Mouse (Mus musculus) hindbrain, embryonic 13.5 days (tissue): ENCODE measurements around the gene Elovl6. TPM values are rescaled to one million over a fixed set of nuclear protein-coding genes. Genes with fewer than 3 reads are reported as not detected.
A peak's percentile ranks its signal among the peaks of the same experiment; 100 is the strongest.

Experiments used
- ATAC-seq: fragments of 200-750 bp; cut with Nextera tagmentation; 2 replicates; pipeline ENCODE4 v1.8.0; 2017; ENCODE audit warnings: moderate TSS enrichment; ENCODE audit not compliant: low FRiP score
- H3K27ac ChIP-seq: fragments of 300-500 bp; sonication (generic); 2 replicates; pipeline ENCODE4 v1.5.1; 2015; ENCODE audit warnings: inconsistent platforms, mild to moderate bottlenecking, moderate library complexity
- H3K27me3 ChIP-seq: fragments of 300-500 bp; sonication (generic); 2 replicates; pipeline ENCODE4 v1.6.1; 2015; ENCODE audit warnings: mild to moderate bottlenecking, inconsistent platforms
- H3K36me3 ChIP-seq: fragments of 300-500 bp; sonication (generic); 2 replicates; pipeline ENCODE4 v1.6.1; 2015; ENCODE audit warnings: mild to moderate bottlenecking, inconsistent platforms
- H3K4me1 ChIP-seq: fragments of 300-500 bp; sonication (generic); replicated peaks from 2 replicates; pipeline ENCODE4 v1.6.1; 2015; ENCODE audit warnings: inconsistent platforms
- H3K4me2 ChIP-seq: fragments of 300-500 bp; sonication (generic); 2 replicates; pipeline ENCODE4 v1.6.1; 2015; ENCODE audit warnings: inconsistent platforms, mild to moderate bottlenecking, moderate library complexity
- H3K4me3 ChIP-seq: fragments of 300-500 bp; sonication (generic); 2 replicates; pipeline ENCODE4 v1.5.1; 2015; ENCODE audit warnings: mild to moderate bottlenecking, inconsistent platforms
- H3K9ac ChIP-seq: fragments of 300-500 bp; sonication (generic); 2 replicates; pipeline ENCODE4 v1.6.1; 2015; ENCODE audit warnings: mild to moderate bottlenecking, inconsistent platforms
- H3K9me3 ChIP-seq: fragments of 300-500 bp; sonication (generic); 2 replicates; pipeline ENCODE4 v1.6.1; 2016; ENCODE audit warnings: inconsistent platforms
- WGBS: fragments of 180-500 bp; shearing (Covaris S2); methylation state at CpG from one replicate; pipeline ENCODE4 v1.1.7; 2015; 5-methylcytosine and 5-hydroxymethylcytosine counted together
- polyA plus RNA-seq: library from polyadenylated mRNA; unstranded; fragments of >200 nt; fragmentation: Nextera tagmentation; extraction: Ambion mirVana; gene quantifications from 2 replicates; pipeline ENCODE4 v1.2.1, GENCODE M21; 2015

Gene Elovl6
- polyA plus RNA-seq, 1 experiment from 2014 or later: 29.4 TPM

DNA sequence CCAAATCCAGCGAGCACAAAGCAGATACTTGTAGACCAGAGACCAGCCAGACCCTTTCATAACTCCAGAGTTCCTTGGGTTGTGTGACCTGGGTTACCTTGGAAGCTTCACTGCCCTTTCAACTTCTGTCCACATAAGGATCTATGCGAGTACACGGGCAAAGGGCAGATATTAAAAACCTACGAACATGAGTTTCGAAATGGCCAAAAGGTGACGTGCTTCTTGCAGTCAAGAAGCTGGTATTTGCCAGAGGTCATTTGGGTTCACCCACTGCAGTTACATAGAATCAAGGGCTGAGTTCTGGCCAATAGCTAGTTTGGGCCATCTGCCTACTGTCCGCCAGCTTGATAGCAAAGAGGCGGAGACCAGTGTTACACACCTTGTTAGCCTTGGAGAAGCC, 59.6 kb downstream of the Elovl6 start:
- Histone ChIP-seq H3K36me3 (no peaks in the 10 kb centered on the region), H3K4me3 (no peak overlapping the region), H3K9me3 (no peaks in the 10 kb centered on the region), H3K27ac (no peak overlapping the region), H3K9ac (no peak overlapping the region), H3K4me1 (peaks cover 7% of the 10 kb centered on the region), H3K27me3 (no peaks in the 10 kb centered on the region), H3K4me2 (no peak overlapping the region)
- no peak for ATAC-seq
- WGBS: 94% methylated on average over 8 of the region's 8 CpGs

DNA sequence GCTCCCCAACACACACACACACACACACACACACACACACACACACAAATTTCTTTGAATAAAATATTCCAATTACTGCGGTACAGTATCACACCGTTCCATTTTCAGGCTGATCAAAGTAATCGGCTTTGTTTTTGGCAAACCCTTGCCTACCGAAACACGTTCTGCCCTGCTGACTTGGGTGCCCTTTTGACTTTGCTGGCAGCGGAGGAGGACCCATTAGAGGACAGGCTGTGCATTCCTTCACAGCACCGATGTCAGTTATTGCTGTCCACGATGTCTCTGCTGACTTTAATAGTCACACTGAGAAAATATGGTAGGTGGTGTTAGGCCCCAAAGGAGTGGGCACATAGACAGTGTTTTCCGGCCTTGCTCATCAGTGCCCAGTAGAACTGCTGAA, 60.8 kb downstream of the Elovl6 start:
- H3K9ac ChIP-seq: no peak overlapping the region
- no peak for ATAC-seq
- H3K9me3 ChIP-seq: no peaks in the 10 kb centered on the region
- no peak overlapping the region for H3K4me3 ChIP-seq
- no peak overlapping the region for H3K4me2 ChIP-seq
- no peaks in the 10 kb centered on the region for H3K36me3 ChIP-seq
- H3K27ac ChIP-seq: no peak overlapping the region
- H3K4me1 ChIP-seq: peaks cover 5% of the 10 kb centered on the region
- no peaks in the 10 kb centered on the region for H3K27me3 ChIP-seq
- WGBS: 89% methylated on average over 9 of the region's 9 CpGs

DNA sequence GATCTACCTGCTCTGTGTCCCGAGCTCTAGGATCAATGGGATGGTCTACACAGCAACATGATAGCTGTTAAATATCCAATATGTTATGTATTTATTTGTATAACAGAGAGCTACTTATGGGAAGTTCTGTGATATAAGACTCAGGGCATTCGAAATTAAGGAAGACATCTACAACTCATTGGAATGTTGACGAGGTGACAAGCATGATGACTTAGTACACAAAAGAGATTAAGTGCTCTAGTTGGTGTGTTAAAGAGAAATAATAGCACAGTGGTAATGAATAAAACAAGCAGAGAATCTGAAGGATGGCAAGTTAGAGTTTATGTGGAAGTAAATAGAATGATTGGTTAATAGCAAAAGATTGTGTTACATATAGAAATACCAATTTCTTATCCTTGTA, 61.6 kb downstream of the Elovl6 start:
- Histone ChIP-seq H3K4me1 (peaks cover 5% of the 10 kb centered on the region), H3K9ac (no peak overlapping the region), H3K36me3 (no peaks in the 10 kb centered on the region), H3K27ac (no peak overlapping the region), H3K4me3 (no peak overlapping the region), H3K27me3 (no peaks in the 10 kb centered on the region), H3K4me2 (no peak overlapping the region), H3K9me3 (no peaks in the 10 kb centered on the region)
- ATAC-seq: no peak
- WGBS: 93% methylated on average over 3 of the region's 3 CpGs

DNA sequence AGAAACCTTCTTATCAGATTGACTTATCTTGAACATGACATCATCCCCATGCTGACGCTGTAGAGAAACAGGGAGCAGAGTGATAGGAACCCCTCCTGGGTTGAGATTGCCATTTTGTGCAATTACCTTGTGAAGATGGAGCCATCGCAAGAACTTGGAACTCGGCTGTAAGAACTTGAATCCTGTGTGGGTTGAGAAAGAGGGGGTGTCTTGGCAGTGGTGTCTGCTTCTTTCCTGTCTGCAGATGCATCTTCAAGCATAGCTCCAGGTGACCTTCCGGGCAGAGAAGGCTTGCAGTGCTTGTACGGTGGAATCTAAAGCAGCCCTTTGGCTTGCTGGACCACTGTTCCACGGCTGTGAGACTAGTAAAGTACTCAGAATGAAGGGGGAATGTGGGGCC, 63.9 kb downstream of the Elovl6 start:
- Histone ChIP-seq H3K27ac (no peak overlapping the region), H3K36me3 (no peaks in the 10 kb centered on the region), H3K9me3 (no peaks in the 10 kb centered on the region), H3K4me2 (no peak overlapping the region), H3K9ac (no peak overlapping the region), H3K4me3 (no peak overlapping the region), H3K27me3 (no peaks in the 10 kb centered on the region), H3K4me1 (no peaks in the 10 kb centered on the region)
- ATAC-seq: no peak
- 95% methylated on average over 6 of the region's 6 CpGs for WGBS

DNA sequence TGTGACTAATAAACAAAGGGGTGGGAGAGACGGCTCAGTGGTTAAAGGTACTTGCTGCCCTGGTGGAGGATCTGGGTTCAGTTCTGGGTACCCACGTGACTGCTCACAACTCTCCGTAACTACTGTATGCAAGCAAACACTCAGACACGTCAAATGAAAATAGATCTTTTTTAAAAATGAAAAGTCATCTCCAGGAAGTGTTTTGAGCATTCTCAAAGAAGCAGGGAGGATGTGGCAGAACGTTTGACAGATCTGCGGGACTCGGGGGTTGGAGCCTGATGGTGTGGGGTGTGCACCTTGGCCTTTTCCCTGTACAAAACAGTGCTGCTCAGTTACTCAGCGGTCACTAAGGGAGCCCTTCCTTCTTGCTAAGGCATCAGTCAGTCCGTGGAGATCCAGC, 70.1 kb downstream of the Elovl6 start:
- ATAC-seq: no peak
- no peak overlapping the region for H3K27ac ChIP-seq
- H3K9me3 ChIP-seq: no peaks in the 10 kb centered on the region
- peaks cover 11% of the 10 kb centered on the region for H3K4me1 ChIP-seq
- no peak overlapping the region for H3K4me3 ChIP-seq
- H3K9ac ChIP-seq: no peak overlapping the region
- H3K36me3 ChIP-seq: no peaks in the 10 kb centered on the region
- H3K27me3 ChIP-seq: no peaks in the 10 kb centered on the region
- H3K4me2 ChIP-seq: no peak overlapping the region
- WGBS: 84% methylated on average over 9 of the region's 9 CpGs

DNA sequence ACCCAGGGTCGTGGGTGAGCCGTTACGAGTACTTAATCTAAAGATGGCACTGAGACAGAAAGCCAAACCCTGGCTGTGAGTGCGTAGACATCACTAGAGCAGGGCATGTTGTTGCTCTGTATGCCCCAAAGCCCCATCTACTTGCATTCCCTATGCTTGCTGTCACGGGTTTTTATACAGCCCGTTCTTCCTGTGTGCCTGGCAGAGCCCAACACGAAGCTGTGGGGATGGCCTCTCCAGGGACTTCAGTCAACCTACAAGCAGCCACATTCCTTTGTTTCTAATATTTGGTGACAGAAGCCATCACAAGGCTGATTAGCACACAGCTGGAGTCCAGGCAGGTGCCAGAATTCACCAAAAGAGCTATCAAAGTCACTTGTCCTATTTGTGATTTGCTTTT, 73.3 kb downstream of the Elovl6 start:
- no peak overlapping the region for H3K4me3 ChIP-seq
- ATAC-seq: peak; percentile 56
- peaks cover 11% of the 10 kb centered on the region for H3K4me1 ChIP-seq
- no peaks in the 10 kb centered on the region for H3K9me3 ChIP-seq
- WGBS: 51% methylated on average over 7 of the region's 7 CpGs
- no peak overlapping the region for H3K4me2 ChIP-seq
- peaks cover 8% of the 10 kb centered on the region; the same call in 1 of the 2 replicates for H3K36me3 ChIP-seq
- no peak overlapping the region for H3K27ac ChIP-seq
- no peak overlapping the region for H3K9ac ChIP-seq
- H3K27me3 ChIP-seq: no peaks in the 10 kb centered on the region

DNA sequence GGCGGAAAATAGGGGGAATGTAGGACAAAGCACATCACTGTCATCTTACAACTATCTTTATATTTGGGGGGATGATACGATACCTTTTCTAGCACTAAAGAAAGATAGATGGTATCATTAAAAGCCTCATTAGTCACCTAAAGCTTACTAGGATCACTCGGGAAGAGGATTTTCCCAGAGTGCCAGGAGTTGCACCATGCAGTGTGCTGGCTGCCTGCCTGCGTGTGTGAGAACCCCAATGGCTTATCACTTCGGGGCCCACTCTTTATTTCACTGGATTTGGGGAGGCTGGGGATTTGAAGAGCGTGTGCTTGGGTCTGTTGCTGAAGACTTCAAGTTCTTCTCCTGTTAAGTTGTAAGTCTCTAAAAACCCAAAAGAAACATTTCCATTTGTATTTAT, 73.8 kb downstream of the Elovl6 start:
- Histone ChIP-seq H3K4me2 (no peak overlapping the region), H3K27ac (no peak overlapping the region), H3K9me3 (no peaks in the 10 kb centered on the region), H3K9ac (no peak overlapping the region), H3K36me3 (peaks cover 10% of the 10 kb centered on the region), H3K4me1 (peaks cover 11% of the 10 kb centered on the region), H3K4me3 (no peak overlapping the region), H3K27me3 (no peaks in the 10 kb centered on the region)
- 39% methylated on average over 6 of the region's 6 CpGs for WGBS
- ATAC-seq: no peak

DNA sequence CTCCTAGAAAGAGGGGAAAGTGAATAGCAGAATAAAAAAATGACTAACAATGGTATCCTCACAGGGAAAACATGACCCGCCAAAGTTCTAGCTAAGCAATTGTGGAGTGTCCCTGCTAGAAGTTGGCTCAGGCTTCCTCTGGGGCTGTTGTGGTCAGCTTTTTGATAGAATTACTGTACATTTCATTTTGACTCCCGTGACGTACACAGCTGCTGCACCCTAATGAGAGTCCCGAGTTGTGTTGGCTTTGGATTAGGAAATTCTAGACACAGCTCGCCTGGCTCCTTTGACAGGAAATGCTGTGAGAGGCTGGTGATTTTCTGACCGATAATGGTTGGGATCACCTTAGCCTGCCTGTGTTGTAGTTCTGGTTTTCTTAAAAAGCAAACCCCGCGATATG, 79.5 kb downstream of the Elovl6 start:
- H3K4me3 ChIP-seq: no peak overlapping the region
- H3K9me3 ChIP-seq: no peaks in the 10 kb centered on the region
- no peak overlapping the region for H3K27ac ChIP-seq
- WGBS: 87% methylated on average over 8 of the region's 8 CpGs
- ATAC-seq: no peak
- H3K4me2 ChIP-seq: no peak overlapping the region
- no peaks in the 10 kb centered on the region for H3K27me3 ChIP-seq
- no peak overlapping the region for H3K9ac ChIP-seq
- peaks cover 17% of the 10 kb centered on the region for H3K4me1 ChIP-seq
- peaks cover 10% of the 10 kb centered on the region for H3K36me3 ChIP-seq

DNA sequence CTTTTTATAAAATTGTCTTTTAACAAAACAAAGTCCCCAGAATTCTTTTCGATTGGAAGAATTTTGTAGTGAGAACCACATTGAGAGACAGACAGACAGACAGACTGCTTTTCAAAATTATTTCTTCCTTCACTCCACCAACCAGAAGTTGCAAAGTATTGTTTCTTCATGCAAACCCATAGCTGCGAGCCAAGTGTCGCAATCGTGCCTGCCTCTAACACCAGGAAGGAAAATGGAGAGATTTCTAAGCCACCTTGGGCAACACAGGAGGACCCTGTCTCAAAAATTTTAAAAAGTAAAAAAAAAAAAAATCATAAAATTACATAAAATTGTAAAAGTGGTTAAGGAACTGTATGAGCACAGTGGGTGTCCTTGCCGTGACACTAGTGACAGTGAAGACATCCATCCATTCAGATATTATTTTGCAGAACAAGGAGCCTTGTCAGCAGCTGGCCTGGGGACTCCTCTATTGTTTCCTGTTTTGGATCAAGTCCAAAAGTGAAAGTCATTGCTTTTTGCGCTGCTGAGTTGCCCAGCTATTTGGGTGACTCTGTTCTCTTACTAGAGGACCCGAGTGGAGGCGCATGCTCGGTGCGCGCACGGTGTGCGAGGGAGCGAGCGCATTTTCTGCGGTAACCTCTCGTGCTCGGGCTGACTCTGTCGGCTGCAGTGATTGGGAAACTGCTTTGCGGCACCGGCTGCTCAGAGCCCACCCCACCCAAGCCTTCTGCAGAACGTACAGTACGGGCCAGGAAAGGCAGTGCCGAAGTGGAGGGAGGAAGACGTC, 80.3 kb downstream of the Elovl6 start:
- Histone ChIP-seq H3K4me2 (no peak overlapping the region), H3K36me3 (peaks cover 10% of the 10 kb centered on the region)
- 79% methylated on average over 25 of the region's 25 CpGs for WGBS

DNA sequence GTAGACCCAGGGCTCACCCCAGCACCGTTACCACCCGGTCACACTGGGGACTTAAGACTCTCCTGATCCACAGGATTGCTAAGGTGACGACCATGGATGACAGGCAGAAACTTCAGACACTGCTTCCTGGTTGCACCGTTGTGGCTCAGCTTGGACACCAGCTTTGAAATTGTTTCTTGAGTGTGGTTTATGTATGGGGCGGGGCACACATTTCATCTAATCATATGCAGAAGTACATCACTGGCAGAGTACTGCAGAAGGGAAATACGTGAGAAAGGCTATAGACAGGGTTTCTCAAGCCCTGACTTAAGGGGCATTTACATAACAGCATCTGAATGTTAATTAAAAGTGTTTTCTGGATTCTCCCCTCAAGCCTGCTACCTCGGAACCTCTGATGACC, 81.6 kb downstream of the Elovl6 start:
- H3K4me3 ChIP-seq: no peak overlapping the region
- ATAC-seq: no peak

More for the DNA sequence above, 80.3 kb downstream of the Elovl6 start:
- no peaks in the 10 kb centered on the region for H3K27me3 ChIP-seq
- peak; percentile 57; the same call in 1 of the 2 replicates for ATAC-seq
- H3K9me3 ChIP-seq: no peaks in the 10 kb centered on the region
- peaks cover 17% of the 10 kb centered on the region for H3K4me1 ChIP-seq
- H3K4me3 ChIP-seq: no peak overlapping the region
- H3K9ac ChIP-seq: no peak overlapping the region
- no peak overlapping the region for H3K27ac ChIP-seq

DNA sequence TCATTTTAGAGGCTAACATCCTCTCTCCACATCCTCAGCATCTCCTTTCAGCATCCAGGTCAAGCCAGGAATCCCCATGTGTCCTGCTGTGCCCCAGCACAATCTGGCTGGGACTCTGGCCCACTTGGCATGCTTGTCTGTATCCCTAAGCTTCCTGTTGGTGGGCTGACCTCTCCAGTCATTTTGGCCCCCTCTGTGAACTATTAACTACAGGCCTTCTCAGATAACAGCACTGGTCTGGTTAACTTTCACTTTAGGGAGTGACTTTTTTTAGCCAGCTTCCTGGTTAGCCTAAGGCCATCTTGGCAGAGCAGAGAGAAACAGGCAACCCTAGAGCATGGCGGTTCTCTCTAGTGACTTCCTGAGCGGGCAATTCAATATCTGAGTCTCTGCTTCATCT, 82.1 kb downstream of the Elovl6 start:
- 73% methylated on average over 2 of the region's 2 CpGs for WGBS
- Histone ChIP-seq H3K4me3 (no peak overlapping the region), H3K9me3 (no peaks in the 10 kb centered on the region), H3K4me1 (peaks cover 18% of the 10 kb centered on the region), H3K27ac (no peak overlapping the region), H3K36me3 (peaks cover 3% of the 10 kb centered on the region; the same call in 1 of the 2 replicates), H3K9ac (no peak overlapping the region), H3K27me3 (no peaks in the 10 kb centered on the region), H3K4me2 (no peak overlapping the region)
- no peak for ATAC-seq

More for the DNA sequence above, 81.6 kb downstream of the Elovl6 start:
- no peaks in the 10 kb centered on the region for H3K9me3 ChIP-seq
- no peaks in the 10 kb centered on the region for H3K27me3 ChIP-seq
- H3K4me2 ChIP-seq: no peak overlapping the region
- H3K27ac ChIP-seq: no peak overlapping the region; the same call in 1 of the 2 replicates
- peaks cover 7% of the 10 kb centered on the region; the same call in 1 of the 2 replicates for H3K36me3 ChIP-seq
- no peak overlapping the region for H3K9ac ChIP-seq
- peaks cover 17% of the 10 kb centered on the region for H3K4me1 ChIP-seq
- WGBS: 92% methylated on average over 7 of the region's 7 CpGs

DNA sequence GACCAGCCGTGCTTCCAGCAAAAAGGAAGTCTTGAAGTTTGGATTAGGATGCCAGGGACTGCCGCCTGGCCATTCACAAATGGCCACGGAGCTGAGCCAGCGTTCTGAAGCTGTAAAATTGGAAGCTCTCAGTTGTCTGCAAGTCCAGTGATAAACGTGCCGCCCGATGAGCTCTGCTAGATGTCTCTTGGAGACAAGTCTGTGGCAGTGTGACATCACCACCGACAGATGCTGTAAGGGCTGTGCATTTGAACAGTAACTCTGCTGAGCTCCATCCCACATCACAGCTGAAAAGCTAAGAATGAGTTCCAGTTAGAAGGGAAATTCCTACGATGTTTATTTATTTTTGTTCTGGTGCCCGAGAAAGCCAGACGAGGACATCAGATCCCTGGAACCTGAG, 85.3 kb downstream of the Elovl6 start:
- WGBS: 91% methylated on average over 11 of the region's 11 CpGs

DNA sequence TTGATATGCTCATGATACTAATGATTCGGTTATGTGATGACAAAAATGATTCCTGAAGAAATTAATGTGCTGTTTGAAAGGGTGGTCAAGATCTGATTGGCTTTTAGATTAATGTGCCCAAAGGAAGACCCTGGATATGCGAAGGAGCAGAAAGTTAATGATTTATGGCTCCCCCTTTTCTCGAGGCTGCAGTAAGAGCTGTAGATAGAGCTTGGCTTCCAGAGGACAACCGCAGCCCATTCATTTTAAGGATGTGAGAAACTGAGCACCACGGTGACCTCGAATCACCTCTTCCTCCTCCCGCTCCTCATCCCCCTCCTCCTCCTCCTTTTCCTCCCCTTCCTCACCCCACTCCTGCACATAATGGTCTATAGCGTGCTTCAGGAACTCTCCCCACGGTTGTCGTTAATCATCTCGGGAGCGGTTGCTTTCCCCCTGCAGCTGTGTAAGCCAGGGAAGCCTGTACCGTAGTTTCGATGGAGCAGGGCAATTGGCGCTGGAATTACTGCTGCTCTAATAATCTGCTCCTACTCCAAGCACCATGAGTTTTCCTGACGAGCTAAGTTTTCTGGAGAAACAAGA, 87.1 kb downstream of the Elovl6 start:
- Histone ChIP-seq H3K9ac (no peak overlapping the region), H3K4me1 (0 out of 2 replicates have a peak, but pooled peaks cover 5% of the 10 kb centered on the region), H3K9me3 (no peaks in the 10 kb centered on the region), H3K4me3 (no peak overlapping the region), H3K4me2 (no peak overlapping the region), H3K27me3 (no peaks in the 10 kb centered on the region), H3K36me3 (no peaks in the 10 kb centered on the region), H3K27ac (peak overlapping the region; percentile 8; the same call in 1 of the 2 replicates)
- WGBS: 58% methylated on average over 16 of the region's 16 CpGs
- no peak for ATAC-seq

More for the DNA sequence above, 85.3 kb downstream of the Elovl6 start:
- H3K4me2 ChIP-seq: no peak overlapping the region
- H3K4me1 ChIP-seq: peaks cover 21% of the 10 kb centered on the region
- no peak overlapping the region for H3K9ac ChIP-seq
- ATAC-seq: no peak
- no peaks in the 10 kb centered on the region for H3K27me3 ChIP-seq
- no peaks in the 10 kb centered on the region for H3K36me3 ChIP-seq
- no peaks in the 10 kb centered on the region for H3K9me3 ChIP-seq
- H3K27ac ChIP-seq: no peak overlapping the region
- no peak overlapping the region for H3K4me3 ChIP-seq
